Mouse (Mus musculus) myocyte (in vitro differentiated cells): ENCODE data around the gene Dpyd. TPM values are rescaled to one million over a fixed set of nuclear protein-coding genes. Genes with fewer than 3 reads are reported as not detected.
A peak's percentile ranks its signal among the peaks of the same experiment; 100 is the strongest.

ENCODE experiments used
- H3K27me3 ChIP-seq: one replicate; pipeline ENCODE4 v1.6.1; 2011; ENCODE audit not compliant: control insufficient read depth, insufficient read depth, insufficient read length
- H3K36me3 ChIP-seq: one replicate; pipeline ENCODE4 v1.6.1; 2011; ENCODE audit not compliant: control insufficient read depth, insufficient read depth
- H3K4me2 ChIP-seq: one replicate; pipeline ENCODE4 v1.6.1; 2011; ENCODE audit warnings: low read depth, control low read depth
- H3K4me3 ChIP-seq: one replicate; pipeline ENCODE4 v1.5.1; 2011; ENCODE audit warnings: mild to moderate bottlenecking, control low read depth, moderate library complexity
- H3K79me2 ChIP-seq: one replicate; pipeline ENCODE4 v1.6.1; 2011; ENCODE audit not compliant: control insufficient read depth, insufficient read depth
- H3ac ChIP-seq: one replicate; pipeline ENCODE4 v1.6.1; 2011; ENCODE audit not compliant: control insufficient read depth, insufficient read length
- CEBPB ChIP-seq: IDR thresholded peaks from 2 replicates; pipeline ENCODE4 v1.6.1; 2011; ENCODE audit warnings: mild to moderate bottlenecking, moderate library complexity; ENCODE audit not compliant: poor library complexity, insufficient read depth, severe bottlenecking
- E2F4 ChIP-seq: IDR thresholded peaks from one replicate; pipeline ENCODE4 v1.6.1; 2011; ENCODE audit warnings: mild to moderate bottlenecking, control low read depth, moderate library complexity; ENCODE audit not compliant: insufficient read depth
- MAX ChIP-seq: IDR thresholded peaks from one replicate; pipeline ENCODE4 v1.6.1; 2011; ENCODE audit warnings: low read depth, mild to moderate bottlenecking, control low read depth
- MYOD1 ChIP-seq, 3 experiments: IDR thresholded peaks; one replicate each; pipeline ENCODE4 v1.6.1; 2011; ENCODE audit warnings: control low read depth in 2 of 3, low read depth in 2 of 3, mild to moderate bottlenecking in 2 of 3, moderate library complexity in 1 of 3; ENCODE audit not compliant: insufficient read length in 2 of 3, control insufficient read depth in 1 of 3
- MYOG ChIP-seq, 3 experiments: IDR thresholded peaks; one replicate each; pipeline ENCODE4 v1.6.1; 2011; ENCODE audit warnings: control low read depth in 2 of 3, low read depth in 2 of 3, mild to moderate bottlenecking in 2 of 3; ENCODE audit not compliant: insufficient read length in 2 of 3, control insufficient read depth in 1 of 3, insufficient read depth in 1 of 3
- POLR2A ChIP-seq: IDR thresholded peaks from one replicate; pipeline ENCODE4 v1.6.1; 2011; ENCODE audit warnings: low read depth, mild to moderate bottlenecking, control low read depth, moderate library complexity; ENCODE audit not compliant: insufficient read length
- POLR2AphosphoS2 ChIP-seq: IDR thresholded peaks from one replicate; pipeline ENCODE4 v1.6.1; 2011; ENCODE audit warnings: low read depth, control low read depth; ENCODE audit not compliant: insufficient read length
- REST ChIP-seq: IDR thresholded peaks from one replicate; pipeline ENCODE4 v1.6.1; 2011; ENCODE audit warnings: mild to moderate bottlenecking, control low read depth, moderate library complexity; ENCODE audit not compliant: insufficient read depth, insufficient read length
- SRF ChIP-seq: IDR thresholded peaks from one replicate; pipeline ENCODE4 v1.6.1; 2011; ENCODE audit warnings: low read depth; ENCODE audit not compliant: control insufficient read depth, insufficient read length
- TCF12 ChIP-seq: IDR thresholded peaks from one replicate; pipeline ENCODE4 v1.6.1; 2011; ENCODE audit warnings: mild to moderate bottlenecking, control low read depth; ENCODE audit not compliant: poor library complexity, insufficient read depth, severe bottlenecking
- TCF3 ChIP-seq: IDR thresholded peaks from one replicate; pipeline ENCODE4 v1.6.1; 2011; ENCODE audit warnings: low read depth, control low read depth; ENCODE audit not compliant: insufficient read length
- USF1 ChIP-seq: IDR thresholded peaks from one replicate; pipeline ENCODE4 v1.6.1; 2011; ENCODE audit warnings: low read depth, mild to moderate bottlenecking, control low read depth, moderate library complexity
- polyA plus RNA-seq: library from polyadenylated mRNA; unstranded; fragments of >200 nt; fragmentation: generic; extraction: Trizol; gene quantifications from one replicate; pipeline ENCODE4 v1.2.1, GENCODE M21; 2012; ENCODE audit warnings: missing spikeins

Dpyd gene
- 2.0 TPM for polyA plus RNA-seq

DNA sequence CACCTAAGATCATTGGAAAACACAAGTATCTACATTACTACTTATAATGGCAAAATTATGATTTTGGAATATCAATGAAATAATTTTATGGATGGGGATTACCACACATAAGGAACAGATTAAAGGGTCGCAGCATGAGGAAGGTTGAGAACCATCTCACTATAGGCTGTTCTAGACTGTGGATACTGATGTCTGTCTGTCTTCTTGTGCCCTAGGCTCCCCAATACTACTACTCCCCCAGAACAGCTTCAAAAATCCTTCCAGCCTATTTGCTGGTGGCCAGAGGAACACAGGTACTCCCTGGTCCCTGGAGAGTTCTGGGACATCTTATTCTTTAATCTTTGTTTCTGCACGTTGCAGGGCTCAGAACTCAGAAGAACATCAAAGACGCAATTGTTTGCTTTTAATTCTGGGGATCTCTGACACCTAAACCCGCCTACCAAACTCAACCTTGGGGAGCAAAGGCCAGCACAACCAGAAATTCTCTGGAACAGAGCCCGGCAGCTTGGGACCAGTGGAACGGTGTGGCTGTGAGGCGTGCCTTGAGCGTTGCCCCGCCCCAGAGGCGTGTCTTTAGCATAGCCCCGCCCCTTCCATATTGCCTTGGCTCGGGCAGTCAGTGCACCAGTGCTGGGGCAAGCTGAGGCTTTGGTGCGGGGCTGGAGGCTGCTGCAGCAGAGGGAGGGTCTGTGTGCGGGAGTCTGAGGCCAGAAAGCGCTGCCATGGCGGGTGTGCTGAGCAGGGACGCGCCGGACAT is at the start of gene Dpyd:
TSS of gene Dpyd (plus strand) at position 576 of the 757 bp plus-strand sequence.
- TF ChIP-seq USF1, result no peak
- no peak for TF ChIP-seq CEBPB
- TF ChIP-seq POLR2A, result peak; percentile 79
- peak; percentile 43 for TF ChIP-seq POLR2AphosphoS2
- no peaks in the 10 kb centered on the region for H3K36me3 ChIP-seq
- H3ac ChIP-seq, result peak within 1 kb of the TSS; percentile 21
- H3K4me2 ChIP-seq, result peak within 1 kb of the TSS; percentile 78
- peak within 1 kb of the TSS; percentile 40 for H3K4me3 ChIP-seq
- H3K79me2 ChIP-seq, result no peaks in the 10 kb centered on the region
- H3K27me3 ChIP-seq, result no peaks in the 10 kb centered on the region

DNA sequence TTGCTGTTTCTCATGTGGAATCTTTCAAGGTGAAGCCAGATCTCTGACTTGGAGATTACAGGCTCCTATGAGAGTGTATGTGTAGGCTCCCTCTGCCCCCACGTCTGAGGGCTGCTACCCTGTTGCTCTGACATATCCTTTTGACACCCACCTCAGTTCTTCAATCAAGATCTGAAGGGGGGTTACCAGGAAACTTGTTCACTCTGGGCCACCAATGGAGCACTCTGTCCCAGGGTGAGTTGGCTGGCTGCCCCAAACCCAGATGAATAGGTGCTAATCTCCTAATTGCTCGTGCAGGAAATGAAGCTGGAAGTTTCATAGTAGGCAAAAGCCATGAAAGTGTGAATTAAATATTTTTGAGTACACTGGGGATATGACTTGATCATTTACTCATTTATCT is 24.3 kb upstream of the Dpyd start:
- Histone ChIP-seq H3K79me2 (no peaks in the 10 kb centered on the region), H3K4me2 (no peak overlapping the region), H3K27me3 (no peaks in the 10 kb centered on the region), H3ac (no peak overlapping the region), H3K4me3 (no peak overlapping the region), H3K36me3 (no peaks in the 10 kb centered on the region)
- TF ChIP-seq POLR2A (no peak), CEBPB (no peak), TCF3 (no peak)

DNA sequence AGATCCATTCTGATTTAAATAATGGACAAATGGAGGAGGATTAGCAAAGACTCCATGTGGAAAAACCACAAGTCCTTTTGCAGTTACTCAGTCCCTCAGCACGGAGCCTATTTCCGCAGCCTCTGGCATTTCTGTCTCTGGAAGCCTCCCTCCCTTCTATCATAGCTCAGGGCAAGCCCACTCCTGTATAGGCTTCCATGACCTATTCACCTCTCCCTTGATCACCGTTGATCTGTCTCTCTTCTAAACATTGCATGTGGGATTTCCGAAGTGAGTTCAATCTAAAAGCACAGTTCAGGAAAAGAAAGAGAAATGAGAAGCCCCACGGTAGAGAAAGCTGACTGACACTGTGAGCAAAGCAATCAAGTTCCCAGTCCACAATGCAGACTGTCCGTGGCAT is 20.2 kb upstream of the Dpyd start:
- H3K79me2 ChIP-seq, result no peaks in the 10 kb centered on the region
- no peak for TF ChIP-seq POLR2A
- TF ChIP-seq SRF, result no peak
- TF ChIP-seq POLR2AphosphoS2, result no peak
- no peak for TF ChIP-seq MYOG (IDR thresholded peaks at IDR 0.05; ENCODE audit: control insufficient read depth in 1 of 3, insufficient read depth in 1 of 3, insufficient read length in 2 of 3, low read depth in 2 of 3)
- no peak for TF ChIP-seq REST
- no peak for TF ChIP-seq MAX
- no peak for TF ChIP-seq TCF12
- no peak for TF ChIP-seq USF1
- TF ChIP-seq E2F4, result no peak
- no peak for TF ChIP-seq TCF3
- no peak for TF ChIP-seq CEBPB
- TF ChIP-seq MYOD1 (IDR thresholded peaks at IDR 0.05; ENCODE audit: control insufficient read depth in 1 of 3, insufficient read length in 2 of 3, low read depth in 2 of 3), result no peak
- H3ac ChIP-seq, result no peak overlapping the region
- no peak overlapping the region for H3K4me2 ChIP-seq
- H3K36me3 ChIP-seq, result no peaks in the 10 kb centered on the region
- H3K4me3 ChIP-seq, result no peak overlapping the region
- H3K27me3 ChIP-seq, result no peaks in the 10 kb centered on the region

DNA sequence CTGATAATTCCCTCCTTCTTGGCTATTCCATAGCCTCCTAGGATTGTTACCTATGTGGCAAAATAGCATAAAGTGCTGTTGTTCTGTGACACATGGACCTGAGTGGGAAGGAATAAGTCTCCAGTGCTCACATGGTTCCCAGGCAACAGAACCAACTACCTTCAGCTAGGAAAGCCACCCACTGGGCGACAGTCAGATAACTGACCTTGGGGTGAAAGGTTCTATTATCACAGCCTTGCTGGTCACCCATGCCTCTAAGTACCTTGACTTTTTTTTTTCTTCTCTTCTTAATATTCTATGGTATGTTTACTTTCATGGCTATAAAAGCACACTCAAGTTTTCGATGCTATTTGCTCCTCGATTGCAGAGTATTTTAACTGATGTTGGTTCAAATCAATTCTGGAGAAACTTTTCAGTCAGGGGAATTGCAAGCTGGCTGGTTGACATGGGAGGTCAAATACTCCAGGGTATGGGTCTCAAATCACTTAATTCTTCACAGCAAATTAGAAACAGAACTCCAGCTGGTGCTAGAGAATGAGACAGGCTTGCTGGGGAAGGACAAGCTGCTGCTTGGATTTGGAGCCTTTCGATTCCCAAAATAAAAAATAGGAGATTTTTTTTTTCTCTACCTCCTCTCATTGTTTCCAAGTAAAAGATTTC is 14.2 kb upstream of the Dpyd start:
- no peaks in the 10 kb centered on the region for H3K27me3 ChIP-seq
- no peak overlapping the region for H3ac ChIP-seq
- no peaks in the 10 kb centered on the region for H3K36me3 ChIP-seq
- H3K4me2 ChIP-seq, result no peak overlapping the region
- no peaks in the 10 kb centered on the region for H3K79me2 ChIP-seq
- TF ChIP-seq SRF (no peak), TCF12 (no peak), REST (no peak), POLR2A (no peak), TCF3 (no peak), USF1 (no peak), POLR2AphosphoS2 (no peak)
- H3K4me3 ChIP-seq, result no peak overlapping the region

DNA sequence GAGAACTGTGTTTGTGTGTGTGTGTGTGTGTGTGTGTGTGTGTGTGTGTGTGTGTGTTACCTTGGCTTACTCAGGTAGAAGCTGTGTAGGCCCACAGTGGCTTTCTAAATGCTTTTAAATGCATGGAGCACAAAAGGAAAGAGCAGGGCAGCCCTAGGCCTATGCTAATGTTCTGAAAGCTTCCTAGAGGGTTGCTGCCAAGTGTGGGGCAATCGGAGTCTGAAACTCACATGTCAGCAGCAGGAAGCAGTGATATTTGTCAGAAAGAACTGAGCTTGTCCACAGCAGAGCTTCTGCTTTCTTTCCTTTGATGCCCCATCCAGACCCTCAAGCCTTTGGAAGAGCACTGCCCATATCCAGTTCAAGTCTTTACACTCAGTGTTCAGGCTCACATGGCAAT is 4.3 kb upstream of the Dpyd start:
- Histone ChIP-seq H3K4me2 (no peak overlapping the region), H3K36me3 (no peaks in the 10 kb centered on the region), H3K27me3 (no peaks in the 10 kb centered on the region), H3K79me2 (no peaks in the 10 kb centered on the region), H3K4me3 (no peak overlapping the region), H3ac (no peak overlapping the region)
- TF ChIP-seq TCF3, result no peak
- no peak for TF ChIP-seq SRF
- no peak for TF ChIP-seq MYOG (IDR thresholded peaks at IDR 0.05; ENCODE audit: control insufficient read depth in 1 of 3, insufficient read depth in 1 of 3, insufficient read length in 2 of 3, low read depth in 2 of 3)
- no peak for TF ChIP-seq USF1
- TF ChIP-seq POLR2A, result no peak
- TF ChIP-seq REST, result no peak
- no peak for TF ChIP-seq E2F4
- TF ChIP-seq MAX, result no peak
- no peak for TF ChIP-seq CEBPB
